Mouse (Mus musculus) left cerebral cortex, postnatal 36 days (tissue): ENCODE data around the gene Pls1. TPM values are rescaled to one million over a fixed set of nuclear protein-coding genes. Genes with fewer than 3 reads are reported as not detected.
A peak's percentile ranks its signal among the peaks of the same experiment; 100 is the strongest.

Experiments used
- DNase-seq, 2 experiments: peaks; one replicate each; pipeline ENCODE4 v3.0.0; 2021 to 2022; ENCODE audit warnings: low spot score in 2 of 2, mixed read lengths in 1 of 2
- intact Hi-C: fragments of 180-260 bp; cut with DNase I; formaldehyde crosslinking; loops from one replicate; pipeline ENCODE4 v1.15.1; 2025
- total RNA-seq, 2 experiments: library from RNA; stranded (reverse); gene quantifications; 2 replicates each; pipeline ENCODE4 v1.2.3; 2021

The Pls1 gene
- total RNA-seq, 2 experiments from 2014 or later, result 8.1 to 9.9 TPM

DNA sequence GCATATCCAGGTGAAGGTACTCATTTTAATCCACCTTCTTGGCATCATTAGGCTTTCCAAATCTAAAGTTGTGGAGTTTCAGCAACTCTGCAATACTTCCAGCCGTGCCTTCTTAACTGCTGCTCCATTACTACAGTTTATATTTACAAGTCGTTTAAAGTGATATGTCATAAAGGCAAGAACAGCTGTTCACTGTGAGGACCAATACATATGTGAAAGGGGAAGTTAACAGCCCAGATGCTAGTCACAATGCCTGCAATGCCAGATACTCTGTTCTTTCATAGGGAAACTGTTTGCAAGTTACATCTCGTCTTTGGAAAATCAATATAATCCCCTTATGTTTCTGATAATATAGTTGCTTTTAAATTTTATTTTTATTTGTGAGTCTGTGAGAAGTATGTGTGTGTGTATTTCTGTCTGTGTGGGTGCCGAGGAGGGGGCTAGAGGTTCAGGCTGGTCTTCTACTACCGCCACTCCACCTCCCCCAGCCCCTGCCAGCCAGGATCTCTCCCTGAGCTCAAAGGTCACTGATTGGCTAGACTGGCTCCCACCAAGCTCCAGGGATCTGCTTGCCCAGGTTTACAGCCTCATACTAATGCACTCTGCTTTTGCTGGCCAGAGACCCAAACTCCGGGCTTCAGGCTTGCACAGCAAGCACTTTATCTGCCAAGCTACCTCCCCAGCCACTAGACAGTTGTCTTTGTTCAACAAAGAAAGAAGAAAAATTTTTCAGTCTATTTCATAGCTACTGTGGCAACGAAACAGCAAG lies 100.1 kb downstream of the Pls1 start:
- DNase-seq, result no peak
- intact Hi-C loops, result no loop called here

DNA sequence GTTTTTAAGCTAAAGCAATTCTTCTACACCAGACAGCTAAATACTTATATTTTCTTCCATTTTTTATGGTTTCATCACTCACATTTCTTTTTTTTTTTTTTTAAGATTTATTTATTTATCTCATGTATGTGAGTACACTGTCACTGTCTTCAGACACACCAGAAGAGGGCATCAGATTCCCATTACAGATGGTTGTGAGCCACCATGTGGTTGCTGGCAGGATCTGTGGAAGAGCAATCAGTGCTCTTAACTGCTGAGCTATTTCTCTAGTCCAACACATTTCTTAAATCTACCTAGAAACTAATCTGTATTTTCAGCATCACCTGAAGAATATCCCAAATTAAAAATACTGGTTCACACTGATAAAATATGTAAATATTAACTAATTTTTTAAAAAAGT lies 108.9 kb downstream of the Pls1 start:
- DNase-seq, result no peak
- intact Hi-C loops, result no loop called here

DNA sequence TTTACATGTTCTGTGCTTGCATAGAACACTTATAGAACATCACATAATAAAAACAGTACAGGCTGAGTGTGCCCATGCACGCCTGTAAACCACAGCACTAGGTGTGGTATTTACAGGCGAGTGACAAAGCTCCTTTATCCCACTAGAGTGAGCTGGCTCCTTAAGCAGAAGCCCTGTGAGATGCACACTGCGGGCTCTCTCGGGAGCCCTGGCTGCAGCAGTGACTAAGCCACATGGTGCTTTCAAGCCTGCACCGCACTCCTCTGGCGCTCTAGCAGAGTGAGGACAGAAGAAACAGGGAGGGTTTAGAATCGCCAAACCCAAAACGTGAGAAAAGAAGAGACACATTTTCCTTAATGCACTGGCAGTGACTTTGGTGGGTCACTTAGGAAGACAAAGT lies 132.5 kb downstream of the Pls1 start:
- no peak for DNase-seq
- intact Hi-C loops, result no loop called here

DNA sequence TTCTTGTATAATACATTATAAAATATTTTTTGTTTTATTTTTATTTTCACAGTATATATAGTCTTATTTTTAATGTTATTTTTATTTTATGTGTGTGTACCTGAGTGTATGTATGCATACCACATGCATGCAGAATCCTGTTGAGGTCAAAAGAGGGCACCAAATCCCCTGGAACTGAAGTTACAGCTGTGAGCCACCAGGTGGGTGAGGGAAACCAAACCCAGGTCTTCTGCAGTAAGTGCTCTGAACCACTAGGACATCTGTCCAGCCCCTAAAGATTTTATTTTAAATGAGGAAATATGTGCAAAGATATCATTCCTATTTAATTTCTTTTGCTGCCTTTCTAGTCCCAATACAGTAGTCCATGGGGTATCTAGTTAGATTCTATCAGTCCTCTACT lies 136.2 kb downstream of the Pls1 start:
- no peak for DNase-seq
- intact Hi-C loops, result no loop called here

DNA sequence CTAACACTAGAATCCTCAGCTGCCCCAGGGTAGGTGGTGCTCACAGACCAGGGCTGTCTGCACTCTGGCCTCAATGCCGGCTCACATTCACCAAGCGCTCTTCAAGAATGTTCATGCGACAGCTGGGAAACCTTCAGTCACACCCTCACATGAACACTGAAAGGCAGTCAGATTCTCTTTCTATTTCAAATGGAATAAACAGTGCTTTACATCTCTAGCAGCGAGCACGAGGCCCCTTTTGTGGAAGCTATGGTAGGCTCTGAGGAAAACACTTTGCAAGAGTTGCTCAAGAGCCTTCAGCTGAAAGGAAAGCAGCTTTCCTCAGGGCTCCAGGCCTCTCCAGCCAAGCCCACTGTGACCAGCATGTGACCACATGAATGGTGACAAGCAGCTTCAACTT lies 139.7 kb downstream of the Pls1 start:
- intact Hi-C loops, result no loop called here
- no peak for DNase-seq

DNA sequence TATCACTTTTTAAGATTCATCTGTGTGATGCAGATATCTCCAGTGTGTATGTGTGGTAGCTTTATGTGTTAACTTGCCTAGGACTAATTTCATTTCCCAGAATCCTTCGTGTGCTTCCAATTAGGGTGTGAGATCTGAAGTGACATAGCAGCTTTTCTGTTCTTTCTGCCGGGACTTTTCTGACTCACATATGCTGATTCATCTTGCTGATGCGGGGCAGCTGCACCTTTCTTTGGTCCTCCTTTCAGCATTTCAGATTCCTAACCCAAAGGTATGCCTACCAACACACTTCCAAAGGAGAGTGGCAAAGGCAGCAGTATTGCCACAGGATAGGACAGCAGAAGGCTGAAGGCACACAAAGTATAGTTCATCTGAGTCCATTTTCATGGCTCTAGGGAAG lies 141.0 kb downstream of the Pls1 start:
- peak in 1 of 2 experiments; percentile 20 for DNase-seq
- intact Hi-C loops, result no loop called here

Other genes with a start within 250 kb of the Pls1 start
- gene Pcolce2, start 207.7 kb downstream of the Pls1 start, total RNA-seq, result 1 to 10 TPM; 1.7 to 1.8 TPM
- 10 to 100 TPM; 45.7 to 46.4 TPM for gene Trpc1, start 94.9 kb downstream of the Pls1 start, total RNA-seq
- gene Atr, start 12.3 kb upstream of the Pls1 start, total RNA-seq, result 10 to 100 TPM in 1 of 2 experiments, 1 to 10 TPM in 1; 9.2 to 14.7 TPM
- 10 to 100 TPM; 24.6 to 26.1 TPM for gene Xrn1, start 109.4 kb upstream of the Pls1 start, total RNA-seq